Mouse (Mus musculus): Measurements from ENCODE around the gene Lgals3bp.
"Not testable (repeated sequence)": the region's sequence is repeated elsewhere in the genome, so short reads cannot be mapped to it uniquely, and the experiment has no call there.

The Lgals3bp gene

DNA sequence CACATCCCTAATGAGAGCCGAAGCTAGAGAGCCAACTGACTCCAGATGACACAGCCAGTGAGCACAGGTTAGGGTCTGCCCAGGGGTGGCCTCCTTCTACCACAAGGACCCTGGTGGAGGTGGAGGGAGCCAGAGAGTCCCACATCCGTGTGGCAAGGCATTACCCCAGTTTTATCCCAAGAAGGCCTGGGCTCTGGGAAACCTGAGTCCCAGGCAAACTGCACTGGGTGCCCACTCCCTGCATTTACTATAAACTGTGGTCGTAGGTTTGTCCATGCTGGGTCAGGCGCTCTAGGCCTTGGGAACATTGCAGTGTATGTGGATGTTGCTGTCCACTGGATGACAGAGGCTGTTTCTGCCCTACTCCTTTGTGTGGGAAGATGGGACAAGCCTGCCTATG is 697 bp downstream of the Lgals3bp start:
- peak in 1 of 2 experiments; percentile 17 for DNase-seq (ENCODE audit: low spot score in 2 of 2)

DNA sequence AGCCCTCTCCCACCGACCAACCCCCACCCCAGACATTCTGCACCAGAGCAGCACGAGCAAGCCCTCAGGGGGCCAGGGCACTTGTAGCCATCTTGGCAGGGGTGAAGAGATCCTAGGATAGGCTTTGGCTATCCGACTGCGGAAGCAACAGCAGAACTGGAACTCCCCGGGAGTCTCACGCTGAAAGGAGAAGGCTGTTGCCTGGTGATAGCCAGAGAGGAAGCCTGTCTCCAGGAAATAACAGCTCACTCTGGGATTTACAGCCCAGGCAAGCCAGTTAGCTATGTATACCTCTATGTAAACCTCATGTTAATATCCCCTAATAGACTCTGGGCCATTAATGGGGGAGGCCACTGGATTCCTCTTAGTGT is 1.3 kb downstream of the Lgals3bp start:
- peak in 1 of 2 experiments; percentile 17 for DNase-seq (ENCODE audit: low spot score in 2 of 2)

GRCm38 (mm10) chr11:118399891-118400565 is 1.9 kb downstream of the Lgals3bp start:
- DNase-seq (ENCODE audit: low spot score in 2 of 2): peak in 1 of 2 experiments; percentile 12

DNA sequence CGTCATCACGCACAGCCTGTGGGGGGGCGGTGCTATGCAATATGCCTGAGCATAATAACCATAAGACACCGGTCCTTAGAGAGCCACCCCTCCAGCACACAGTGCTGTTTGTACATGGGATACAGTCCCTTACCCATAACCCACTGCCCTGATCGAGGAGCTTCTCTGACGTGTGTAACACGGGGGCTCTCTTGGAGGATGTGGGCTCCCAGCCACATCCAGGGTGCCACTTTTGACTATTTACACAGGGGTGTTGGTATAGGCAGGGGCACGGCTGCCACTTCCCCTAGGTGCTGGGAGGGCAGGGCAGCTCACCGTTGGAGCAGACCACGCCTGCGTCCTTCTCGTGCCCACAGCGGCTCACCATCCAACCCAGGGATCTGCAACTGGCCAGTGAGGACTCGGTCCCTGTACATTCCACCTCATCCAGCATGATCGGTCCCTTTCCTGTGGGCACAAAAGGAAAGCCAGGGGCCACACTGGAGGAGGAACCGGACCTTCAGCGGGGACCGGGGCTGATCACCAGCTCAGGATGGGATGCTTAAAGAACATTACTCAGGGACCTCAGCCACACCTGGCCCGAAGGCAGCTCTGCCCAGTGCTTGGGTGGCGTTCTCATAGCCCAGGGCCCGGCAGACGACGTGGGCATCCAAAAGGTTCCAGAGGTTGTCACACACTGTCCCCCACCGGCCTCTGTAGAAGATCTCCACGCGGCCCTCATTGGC is 3.9 kb downstream of the Lgals3bp start:
- DNase-seq (ENCODE audit: low spot score in 2 of 2): peak in 1 of 2 experiments; percentile 18

DNA sequence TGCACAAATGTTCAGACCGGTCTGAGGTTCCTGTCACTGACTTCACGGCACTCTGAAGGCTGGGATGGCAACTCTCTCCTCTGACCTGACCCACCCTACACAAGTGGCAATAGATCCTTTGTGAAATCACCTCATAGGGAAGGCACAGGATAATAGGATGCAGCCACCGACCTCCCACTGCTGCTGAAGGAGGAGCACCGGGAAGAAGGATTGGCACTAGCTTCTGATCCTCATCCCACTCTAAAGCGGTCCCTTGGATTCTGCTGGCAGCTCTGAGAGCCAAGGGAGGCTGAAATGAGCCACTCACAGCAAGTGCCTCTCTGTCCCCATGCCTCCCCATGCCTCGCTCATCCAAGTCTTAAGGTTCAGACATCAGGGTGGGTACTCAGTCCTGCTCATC is 7.4 kb downstream of the Lgals3bp start:
- peak in 1 of 2 experiments; percentile 15 for DNase-seq (ENCODE audit: low spot score in 2 of 2)

DNA sequence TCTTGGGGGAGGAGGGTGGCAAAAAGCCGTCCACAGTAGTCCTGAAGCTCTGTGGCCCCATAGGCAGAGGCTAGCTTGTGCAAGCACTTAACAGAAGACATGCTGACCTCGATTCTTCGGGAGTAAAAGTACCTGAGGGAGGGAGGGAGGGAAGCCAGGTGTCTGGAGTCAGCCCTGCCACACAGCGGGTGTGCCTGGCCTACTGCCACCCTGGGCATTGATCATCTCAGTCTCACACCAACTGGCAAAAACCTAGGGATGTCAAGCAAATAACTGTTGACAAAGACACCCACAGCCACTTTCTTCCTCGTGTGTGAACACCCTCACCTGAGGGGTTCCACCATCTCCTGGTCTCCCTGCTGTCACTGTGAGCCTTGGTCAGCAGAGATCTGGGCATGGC is 7.9 kb downstream of the Lgals3bp start:
- DNase-seq (ENCODE audit: low spot score in 2 of 2): peak in 1 of 2 experiments; percentile 8

DNA sequence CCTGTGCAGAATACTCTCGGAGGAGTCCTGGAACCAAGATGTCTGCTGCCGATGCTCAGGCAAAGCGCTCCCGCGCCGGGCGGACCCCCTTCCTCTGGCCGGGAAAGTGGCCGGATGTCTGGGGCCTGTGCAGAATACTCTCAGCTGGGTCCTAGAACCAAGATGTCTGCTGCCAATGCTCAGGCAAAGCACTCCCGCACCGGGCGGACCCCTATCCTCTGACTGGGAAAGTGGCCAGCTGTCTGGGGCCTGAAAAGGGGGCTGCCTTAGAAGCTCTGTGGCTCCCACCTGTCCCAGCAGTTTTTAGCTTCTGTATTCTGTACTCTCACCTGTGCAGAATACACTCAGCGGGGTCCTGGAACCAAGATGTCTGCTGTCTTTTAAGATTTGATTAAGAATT is 14.1 kb downstream of the Lgals3bp start:
- DNase-seq (ENCODE audit: low spot score in 2 of 2): peak in 1 of 2 experiments; percentile 18

GRCm38 (mm10) chr11:118379251-118380009 is 22.5 kb downstream of the Lgals3bp start:
- DNase-seq (ENCODE audit: low spot score in 2 of 2): peak; percentile 77 to 90

GRCm38 (mm10) chr11:118378656-118379055 is 23.2 kb downstream of the Lgals3bp start:
- no peak for DNase-seq (ENCODE audit: low spot score in 2 of 2)

- DNase-seq (ENCODE audit: low spot score in 2 of 2): not testable (repeated sequence)
Observed at GRCm38 (mm10) chr11:118376323-118376722, 25.6 kb downstream of the Lgals3bp start.

GRCm38 (mm10) chr11:118375881-118376280 is 26.0 kb downstream of the Lgals3bp start:
- peak in 1 of 2 experiments; percentile 18 for DNase-seq (ENCODE audit: low spot score in 2 of 2)

DNA sequence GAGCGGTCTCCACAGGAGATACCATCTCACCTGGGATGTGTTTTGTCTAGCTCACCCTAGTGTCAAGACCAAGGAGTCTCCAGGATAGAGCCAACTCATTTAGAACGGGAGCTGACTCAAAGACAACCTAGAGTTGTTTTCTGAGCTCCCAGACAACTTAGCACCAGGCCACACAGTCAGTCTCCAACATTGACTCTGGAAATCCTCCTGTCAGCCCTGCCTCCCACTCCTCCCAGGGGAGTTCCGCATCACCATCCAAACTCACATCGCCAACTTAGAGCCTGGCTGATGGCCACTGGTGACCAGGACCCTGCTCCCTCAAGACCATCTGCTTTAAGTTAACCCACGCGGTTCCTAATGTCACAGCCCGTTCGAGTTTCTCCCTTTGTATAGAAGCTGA is 26.4 kb downstream of the Lgals3bp start:
- no peak for DNase-seq (ENCODE audit: low spot score in 2 of 2)

DNA sequence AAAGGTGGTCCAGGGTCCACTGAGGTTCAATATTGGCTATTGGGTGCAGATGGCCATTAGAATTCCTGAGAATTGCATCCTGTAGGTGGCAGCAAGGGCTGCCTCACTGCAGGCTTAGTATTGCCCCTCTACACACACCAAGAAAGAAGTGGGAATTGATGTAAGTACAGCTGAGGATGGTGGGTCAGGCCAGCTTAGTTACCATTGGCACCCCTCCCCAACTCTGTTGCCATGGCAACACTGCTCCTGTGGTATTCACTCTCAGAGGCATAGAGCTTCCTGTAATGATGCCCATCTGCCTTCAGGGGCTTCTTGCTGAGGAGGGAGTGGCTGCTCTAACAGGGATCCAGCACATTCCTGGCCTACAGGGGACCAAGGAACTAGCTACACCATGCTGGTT is 26.9 kb downstream of the Lgals3bp start:
- peak in 1 of 2 experiments; percentile 17 for DNase-seq (ENCODE audit: low spot score in 2 of 2)

DNA sequence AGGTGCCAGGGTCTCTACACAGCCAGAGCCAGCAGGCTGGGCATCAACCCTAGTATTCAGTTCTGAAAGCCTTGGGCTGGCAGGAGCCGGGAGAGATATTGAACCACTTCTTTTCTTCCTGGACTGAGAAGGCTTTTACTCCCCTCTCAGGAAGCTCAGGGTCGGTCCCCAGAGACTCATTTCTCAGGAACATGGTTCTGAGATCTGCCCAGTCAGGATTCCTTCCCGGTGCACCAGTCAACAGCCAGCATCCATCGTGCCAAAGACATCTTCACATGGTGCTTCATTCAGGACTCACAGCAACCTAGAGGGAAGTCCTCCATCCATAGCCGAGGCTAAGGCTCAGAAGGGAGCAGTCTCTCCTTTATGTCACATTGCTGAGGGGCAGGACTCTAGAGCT is 27.4 kb downstream of the Lgals3bp start:
- DNase-seq (ENCODE audit: low spot score in 2 of 2): peak in 1 of 2 experiments; percentile 16

DNA sequence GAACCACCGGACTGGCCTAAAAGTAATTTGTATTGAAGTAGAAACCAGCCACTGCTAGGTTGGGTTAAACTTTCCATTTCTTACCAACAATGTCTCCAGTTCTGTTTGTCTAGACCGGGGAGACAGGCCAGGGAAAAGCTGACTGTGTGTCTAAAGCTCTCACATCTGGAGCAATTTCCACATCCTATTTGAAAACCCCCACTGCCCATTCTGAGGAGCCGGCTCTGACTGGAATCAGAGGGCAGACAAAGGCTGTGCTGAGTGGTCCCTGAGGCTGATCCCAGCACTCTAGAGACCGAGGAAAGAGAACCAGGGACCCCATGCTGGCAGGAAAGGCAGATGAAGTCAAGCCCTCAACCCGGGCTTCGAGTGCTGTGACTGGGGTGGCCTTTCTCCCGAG is 29.3 kb downstream of the Lgals3bp start:
- no peak for DNase-seq (ENCODE audit: low spot score in 2 of 2)

DNA sequence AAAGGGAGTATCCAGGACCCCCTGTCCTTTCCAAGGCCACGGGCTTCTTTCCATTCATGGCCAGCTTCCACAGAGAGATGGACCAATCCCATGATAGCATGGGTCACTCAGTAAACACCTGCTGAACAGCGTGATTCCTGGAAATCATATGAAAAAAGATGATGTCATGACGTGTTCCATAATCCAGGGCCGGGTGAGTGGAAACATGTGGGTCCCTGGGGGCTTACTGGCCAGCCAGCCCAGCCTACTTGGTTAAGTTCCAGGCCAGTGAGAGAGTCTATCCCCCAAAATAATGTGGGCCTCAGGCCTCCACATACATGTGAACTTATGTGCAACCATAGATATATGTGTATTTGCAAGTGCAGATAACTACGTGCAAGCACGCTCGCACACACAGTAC is 30.0 kb downstream of the Lgals3bp start:
- DNase-seq (ENCODE audit: low spot score in 2 of 2): no peak

DNA sequence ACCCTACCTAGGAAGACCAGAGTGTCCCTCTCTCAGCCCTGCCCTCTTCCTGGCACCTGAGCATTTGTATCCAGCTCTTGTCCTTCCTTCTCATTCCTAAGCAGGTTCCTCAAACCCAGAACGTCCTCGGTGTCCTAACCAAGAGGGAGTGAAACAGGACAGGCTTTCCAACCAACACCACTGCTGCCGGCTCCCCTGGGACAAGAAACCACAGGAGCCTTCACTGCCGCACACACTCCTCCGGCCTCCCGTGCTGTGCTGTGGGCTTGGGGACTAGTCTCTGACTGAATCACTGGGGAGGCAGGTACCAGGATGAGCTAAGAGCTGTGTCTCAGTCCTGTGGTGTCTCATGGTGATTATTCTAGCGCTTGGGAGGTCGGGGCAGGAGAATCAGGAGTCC is 32.2 kb downstream of the Lgals3bp start:
- DNase-seq (ENCODE audit: low spot score in 2 of 2): no peak

- DNase-seq (ENCODE audit: low spot score in 2 of 2): no peak
Observed at GRCm38 (mm10) chr11:118369251-118369650, 32.6 kb downstream of the Lgals3bp start.

- no peak for DNase-seq (ENCODE audit: low spot score in 2 of 2)
Observed at GRCm38 (mm10) chr11:118368330-118368729, 33.6 kb downstream of the Lgals3bp start.

- no peak for DNase-seq (ENCODE audit: low spot score in 2 of 2)
Observed at GRCm38 (mm10) chr11:118366559-118366958, 35.3 kb downstream of the Lgals3bp start.

- DNase-seq (ENCODE audit: low spot score in 2 of 2): no peak
Observed at GRCm38 (mm10) chr11:118366108-118366507, 35.8 kb downstream of the Lgals3bp start.

DNA sequence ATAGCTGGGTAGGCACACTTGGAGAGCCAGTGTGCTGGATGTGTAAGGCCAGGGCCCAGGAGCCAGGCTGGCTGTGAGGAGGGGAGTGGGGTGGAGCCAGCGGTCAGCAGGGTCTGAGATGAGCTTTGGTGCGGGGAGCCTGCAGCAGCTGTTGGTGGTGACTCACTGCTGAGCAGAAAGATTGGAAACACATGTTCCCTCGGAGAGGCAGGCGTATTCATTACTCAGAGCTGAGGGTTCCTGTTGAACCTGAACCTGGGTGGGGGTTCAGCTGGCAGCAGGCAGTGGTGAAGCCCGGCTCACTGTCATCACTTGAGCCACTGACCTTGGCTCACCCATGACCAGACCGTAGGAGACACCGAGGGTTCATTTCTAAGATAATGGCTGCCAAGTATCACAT is 36.7 kb downstream of the Lgals3bp start:
- no peak for DNase-seq (ENCODE audit: low spot score in 2 of 2)

Measured in cerebellum, postnatal 4 days (tissue).